In the genomic region with DNA sequence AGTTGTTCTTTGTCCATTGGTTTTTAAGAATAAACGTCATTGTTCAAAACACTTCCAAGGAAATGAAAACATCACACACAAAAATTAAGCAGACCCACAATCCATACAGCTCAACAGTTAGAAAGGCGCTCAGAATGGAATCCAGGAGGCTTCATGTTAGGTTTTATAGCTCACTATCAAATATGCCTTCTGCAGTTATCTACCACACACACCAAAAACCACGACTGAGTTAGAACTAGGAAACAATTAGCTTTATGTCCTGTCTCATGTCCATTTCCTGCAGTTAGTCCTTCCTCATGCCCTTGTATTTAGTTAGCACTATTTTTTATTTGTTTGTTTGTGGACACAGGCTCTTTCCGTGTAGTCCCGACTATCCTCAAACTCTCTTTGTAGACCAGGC, we compare ENCODE assay signal across 23 mouse cellular contexts. TPM values are rescaled to one million over a fixed set of nuclear protein-coding genes. Genes with fewer than 3 reads are reported as not detected.
"Had no signal": no experiment of that assay in that cellular context is flagged by ENCODE, and none has a peak within 500 bp of the region (broad histone marks: within the 10 kb centered on the region; RNA-seq: fewer than 3 reads in every experiment).

No protein-coding gene starts in this region.

- ATAC-seq: liver, postnatal 0 days; lung, postnatal 0 days; midbrain, embryonic 13.5 days; midbrain, embryonic 15.5 days had no signal

- H3K27me3 ChIP-seq: lung, embryonic 15.5 days; midbrain, embryonic 13.5 days; midbrain, embryonic 15.5 days; neural tube, embryonic 12.5 days; stomach, embryonic 15.5 days had no signal

- H3K9me3 ChIP-seq: lung, embryonic 15.5 days; midbrain, embryonic 13.5 days; midbrain, embryonic 15.5 days; neural tube, embryonic 12.5 days; stomach, embryonic 15.5 days had no signal

- H3K4me2 ChIP-seq: lung, embryonic 15.5 days; midbrain, embryonic 11.5 days; midbrain, embryonic 13.5 days; midbrain, embryonic 15.5 days; neural tube, embryonic 12.5 days; stomach, embryonic 15.5 days had no signal

- H3K9ac ChIP-seq: liver, postnatal 0 days; lung, embryonic 15.5 days; midbrain, embryonic 13.5 days; midbrain, embryonic 15.5 days; neural tube, embryonic 12.5 days; stomach, embryonic 15.5 days had no signal

- H3K4me3 ChIP-seq: lung, embryonic 15.5 days; midbrain, embryonic 13.5 days; midbrain, embryonic 15.5 days; neural tube, embryonic 12.5 days; stomach, embryonic 15.5 days had no signal

- DNase-seq: liver, postnatal 0 days; lung, adult 2 months; lung, postnatal 14 days; lung, postnatal 36 days; right cerebral cortex, postnatal 14 days; thymus, adult 2 months; thymus, postnatal 25 days; thymus, postnatal 4 days had no signal

- H3K4me1 ChIP-seq: lung, embryonic 15.5 days; midbrain, embryonic 13.5 days; midbrain, embryonic 15.5 days; neural tube, embryonic 12.5 days; stomach, embryonic 15.5 days had no signal

- H3K36me3 ChIP-seq: midbrain, embryonic 15.5 days had no signal

- H3K27ac ChIP-seq: lung, embryonic 15.5 days; macrophage; midbrain, embryonic 13.5 days; midbrain, embryonic 15.5 days; neural tube, embryonic 12.5 days; stomach, embryonic 15.5 days; stomach, postnatal 0 days had no signal

RNA-seq across cellular contexts. Expression of gene G6pc2, which starts 19.8 kb away (rescaled TPM):
- total RNA-seq: megakaryocyte, adult 5-6 weeks; midbrain, postnatal 0 days; monocyte, adult 5-6 weeks; neutrophil, adult 5-6 weeks had no signal
- polyA plus RNA-seq: liver, postnatal 0 days; lung, adult 2 months; lung, embryonic 15.5 days; lung, postnatal 0 days; macrophage; midbrain, embryonic 11.5 days; midbrain, embryonic 13.5 days; midbrain, embryonic 15.5 days; spleen, adult 2 months; stomach, postnatal 0 days; thymus, adult 2 months; urinary bladder, adult 2 months had no signal
